Mouse (Mus musculus) forebrain, embryonic 12.5 days (tissue): Measurements from ENCODE around the gene Olfr71. TPM values are rescaled to one million over a fixed set of nuclear protein-coding genes. Genes with fewer than 3 reads are reported as not detected.

Experiments
- ATAC-seq: fragments of 200-750 bp; cut with Nextera tagmentation; 2 replicates; pipeline ENCODE4 v1.8.0; 2017; ENCODE audit warnings: moderate TSS enrichment; ENCODE audit not compliant: low FRiP score
- H3K27ac ChIP-seq: fragments of 300-500 bp; sonication (generic); 2 replicates; pipeline ENCODE4 v1.5.1; 2016; ENCODE audit warnings: mild to moderate bottlenecking
- H3K27me3 ChIP-seq: fragments of 300-500 bp; sonication (generic); 2 replicates; pipeline ENCODE4 v1.6.1; 2016; ENCODE audit warnings: mild to moderate bottlenecking
- H3K36me3 ChIP-seq: fragments of 300-500 bp; sonication (generic); replicated peaks from 2 replicates; pipeline ENCODE4 v1.6.1; 2016; ENCODE audit warnings: mild to moderate bottlenecking
- H3K4me1 ChIP-seq: fragments of 300-500 bp; sonication (generic); 2 replicates; pipeline ENCODE4 v1.6.1; 2016
- H3K4me2 ChIP-seq: fragments of 300-500 bp; sonication (generic); 2 replicates; pipeline ENCODE4 v1.6.1; 2016; ENCODE audit warnings: mild to moderate bottlenecking, moderate library complexity
- H3K4me3 ChIP-seq: fragments of 300-500 bp; sonication (generic); replicated peaks from 2 replicates; pipeline ENCODE4 v1.5.1; 2016; ENCODE audit warnings: mild to moderate bottlenecking
- H3K9ac ChIP-seq: fragments of 300-500 bp; sonication (generic); 2 replicates; pipeline ENCODE4 v1.6.1; 2016; ENCODE audit warnings: mild to moderate bottlenecking
- H3K9me3 ChIP-seq: fragments of 300-500 bp; sonication (generic); 2 replicates; pipeline ENCODE4 v1.6.1; 2016
- WGBS: fragments of 180-500 bp; shearing (Covaris S2); methylation state at CpG from one replicate; pipeline ENCODE4 v1.1.7; 2016; 5-methylcytosine and 5-hydroxymethylcytosine counted together
- polyA plus RNA-seq: library from polyadenylated mRNA; unstranded; fragments of >200 nt; fragmentation: Nextera tagmentation; extraction: Ambion mirVana; gene quantifications from 2 replicates; pipeline ENCODE4 v1.2.1, GENCODE M21; 2016

Gene Olfr71
- 0.09 TPM in 1 of 2 replicates, not detected in the other for polyA plus RNA-seq

DNA sequence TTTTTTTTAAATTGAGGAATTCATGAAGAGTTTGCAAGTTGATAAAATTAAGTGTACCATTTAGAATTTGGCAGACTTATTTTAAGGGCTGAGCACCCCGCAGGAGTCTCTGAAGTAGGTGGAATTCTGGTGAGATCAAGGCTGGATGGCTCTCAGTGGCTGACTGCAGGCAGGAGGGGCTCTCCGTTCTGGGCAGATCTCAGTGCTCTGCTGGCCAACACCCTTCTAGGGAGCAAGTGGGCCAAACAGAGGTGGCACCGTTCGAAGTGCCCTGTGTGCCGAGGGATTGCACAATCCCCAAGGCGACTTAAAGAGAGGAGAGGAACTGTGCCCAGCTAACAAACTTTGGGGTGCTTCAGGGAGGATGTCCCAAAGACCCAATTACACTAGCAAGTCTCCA lies at the start of gene Olfr71:
Gene Olfr71, minus strand, starts transcription at position 387 of the 400 bp plus-strand sequence.
- H3K27me3 ChIP-seq, result no peaks in the 10 kb centered on the region
- no peak within 1 kb of the TSS for H3K27ac ChIP-seq
- no peak for ATAC-seq
- H3K4me2 ChIP-seq, result no peak within 1 kb of the TSS
- H3K4me1 ChIP-seq, result peaks cover 3% of the 10 kb centered on the region; the same call in 1 of the 2 replicates
- WGBS, result 86% methylated on average over 6 of the region's 6 CpGs
- H3K4me3 ChIP-seq, result no peak within 1 kb of the TSS
- H3K9ac ChIP-seq, result no peak within 1 kb of the TSS
- no peaks in the 10 kb centered on the region for H3K9me3 ChIP-seq
- no peaks in the 10 kb centered on the region for H3K36me3 ChIP-seq

DNA sequence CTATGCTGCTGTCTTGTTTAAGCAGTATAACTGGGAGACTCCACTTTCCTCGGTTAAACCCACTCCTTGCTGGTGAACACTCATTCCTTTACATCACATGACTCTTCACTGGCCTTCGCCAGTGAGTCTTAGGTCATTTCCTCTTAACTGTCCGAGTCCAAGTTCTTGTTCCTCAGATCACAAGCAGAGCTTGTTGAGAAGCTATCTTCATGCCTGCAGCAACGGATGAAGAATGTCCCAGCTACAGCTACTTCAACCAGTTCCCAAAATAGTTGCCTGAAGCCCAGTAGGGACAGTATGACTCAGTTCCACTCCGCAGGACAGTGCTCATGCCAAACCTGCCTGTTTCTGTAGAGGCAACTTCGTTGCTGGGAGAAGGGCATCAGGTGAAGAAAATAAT lies 47.2 kb upstream of the Olfr71 start:
- H3K27ac ChIP-seq, result no peak overlapping the region
- no peaks in the 10 kb centered on the region for H3K4me1 ChIP-seq
- H3K27me3 ChIP-seq, result no peaks in the 10 kb centered on the region
- H3K4me3 ChIP-seq, result no peak overlapping the region
- H3K9me3 ChIP-seq, result no peaks in the 10 kb centered on the region
- H3K4me2 ChIP-seq, result no peak overlapping the region
- H3K9ac ChIP-seq, result no peak overlapping the region
- no peak for ATAC-seq
- WGBS, result 83% methylated on average over 6 of the region's 6 CpGs
- H3K36me3 ChIP-seq, result no peaks in the 10 kb centered on the region

DNA sequence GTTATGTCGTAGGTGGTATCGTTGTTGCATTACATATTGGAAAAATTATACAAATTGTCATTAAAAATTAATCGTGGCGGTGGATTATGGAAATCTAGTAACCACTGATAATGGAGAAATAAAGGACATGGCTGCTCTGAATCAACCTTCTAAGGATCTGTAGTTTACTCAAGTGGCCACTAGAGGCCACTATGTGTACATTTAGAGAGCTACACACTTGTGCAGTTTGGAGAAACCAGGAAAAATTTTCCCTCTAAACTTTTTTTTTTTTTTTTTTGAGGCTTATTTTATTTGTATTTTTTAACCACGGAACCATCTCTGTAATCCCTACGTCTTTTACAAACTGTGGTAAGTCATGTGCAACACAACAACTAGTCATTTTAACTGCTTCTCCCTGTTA lies 35.1 kb upstream of the Olfr71 start:
- H3K27ac ChIP-seq, result no peak overlapping the region
- no peak overlapping the region for H3K4me3 ChIP-seq
- no peaks in the 10 kb centered on the region for H3K9me3 ChIP-seq
- ATAC-seq, result no peak
- no peaks in the 10 kb centered on the region for H3K4me1 ChIP-seq
- H3K9ac ChIP-seq, result no peak overlapping the region
- no peaks in the 10 kb centered on the region for H3K27me3 ChIP-seq
- no peak overlapping the region for H3K4me2 ChIP-seq
- H3K36me3 ChIP-seq, result no peaks in the 10 kb centered on the region
- WGBS, result 18% methylated on average over 6 of the region's 6 CpGs

DNA sequence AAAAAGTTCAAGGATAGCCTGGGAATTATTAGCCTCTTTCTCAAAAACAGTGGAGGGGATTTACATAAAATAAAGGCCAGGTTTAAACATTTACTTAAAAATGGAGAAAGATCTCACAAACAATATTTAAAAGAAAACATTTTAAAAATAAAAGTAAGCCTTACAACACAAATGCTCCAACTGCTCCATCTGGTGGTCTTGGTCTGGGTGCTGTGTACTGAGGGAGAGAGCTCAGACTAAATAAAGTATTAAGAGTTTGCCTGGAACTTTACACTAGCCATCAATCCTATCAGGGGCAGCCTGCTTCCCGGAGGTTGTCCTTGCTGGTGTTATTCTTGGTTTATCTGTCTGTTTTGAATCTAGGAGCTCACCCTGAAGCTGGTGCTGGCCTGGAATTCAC lies 33.0 kb upstream of the Olfr71 start:
- no peaks in the 10 kb centered on the region for H3K9me3 ChIP-seq
- H3K36me3 ChIP-seq, result no peaks in the 10 kb centered on the region
- H3K4me1 ChIP-seq, result no peaks in the 10 kb centered on the region
- ATAC-seq, result no peak
- H3K4me3 ChIP-seq, result no peak overlapping the region
- WGBS, result 59% methylated on average over 1 of the region's 1 CpGs
- no peaks in the 10 kb centered on the region for H3K27me3 ChIP-seq
- no peak overlapping the region for H3K9ac ChIP-seq
- no peak overlapping the region for H3K4me2 ChIP-seq
- no peak overlapping the region for H3K27ac ChIP-seq

DNA sequence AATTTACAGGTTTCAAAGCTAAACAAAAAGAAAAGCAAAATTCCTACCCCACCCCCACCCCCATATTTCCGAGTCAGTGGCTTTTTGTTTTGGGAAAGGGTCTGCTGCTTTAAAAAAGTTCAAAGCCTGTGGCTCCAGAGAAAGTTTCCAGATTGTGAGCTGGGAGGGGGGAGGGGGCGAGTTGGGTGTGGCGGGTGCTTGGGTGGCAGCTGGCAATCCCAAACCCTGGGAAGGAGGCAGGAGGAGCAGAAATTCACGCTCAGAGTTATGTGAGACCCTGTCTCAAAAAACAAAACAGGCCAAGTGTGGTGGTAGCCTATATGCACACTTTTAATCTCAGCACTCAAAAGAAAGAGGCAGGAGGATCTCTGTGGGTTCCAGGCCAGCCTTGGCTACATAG lies 32.6 kb upstream of the Olfr71 start:
- no peak overlapping the region for H3K27ac ChIP-seq
- no peak overlapping the region for H3K4me2 ChIP-seq
- no peak overlapping the region for H3K4me3 ChIP-seq
- no peaks in the 10 kb centered on the region for H3K9me3 ChIP-seq
- no peaks in the 10 kb centered on the region for H3K36me3 ChIP-seq
- WGBS, result 47% methylated on average over 4 of the region's 4 CpGs
- no peak overlapping the region for H3K9ac ChIP-seq
- no peaks in the 10 kb centered on the region for H3K4me1 ChIP-seq
- no peaks in the 10 kb centered on the region for H3K27me3 ChIP-seq
- no peak for ATAC-seq

DNA sequence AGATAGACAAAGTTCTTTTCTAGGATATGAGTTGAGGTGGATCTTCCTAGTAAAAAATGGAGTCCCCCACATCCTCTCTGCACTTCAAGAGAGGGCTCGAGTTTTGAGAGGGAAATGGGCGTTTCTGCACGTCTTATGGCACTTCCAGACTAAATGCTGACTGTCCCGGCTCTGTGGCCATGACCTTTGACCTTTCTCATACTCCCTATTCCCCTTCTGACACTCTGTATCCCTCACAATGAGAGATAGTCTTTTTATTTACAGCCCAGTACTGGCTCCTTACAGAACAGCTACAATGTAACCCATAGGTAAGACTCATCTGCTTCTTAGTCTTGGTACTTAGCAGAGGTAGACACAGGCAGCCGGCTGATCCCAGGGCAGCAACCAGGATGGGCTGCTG lies 31.5 kb upstream of the Olfr71 start:
- Histone ChIP-seq H3K4me1 (no peaks in the 10 kb centered on the region), H3K27ac (no peak overlapping the region), H3K9me3 (no peaks in the 10 kb centered on the region), H3K27me3 (no peaks in the 10 kb centered on the region), H3K36me3 (no peaks in the 10 kb centered on the region), H3K4me2 (no peak overlapping the region), H3K4me3 (no peak overlapping the region), H3K9ac (no peak overlapping the region)
- no peak for ATAC-seq
- 79% methylated on average over 5 of the region's 5 CpGs for WGBS

DNA sequence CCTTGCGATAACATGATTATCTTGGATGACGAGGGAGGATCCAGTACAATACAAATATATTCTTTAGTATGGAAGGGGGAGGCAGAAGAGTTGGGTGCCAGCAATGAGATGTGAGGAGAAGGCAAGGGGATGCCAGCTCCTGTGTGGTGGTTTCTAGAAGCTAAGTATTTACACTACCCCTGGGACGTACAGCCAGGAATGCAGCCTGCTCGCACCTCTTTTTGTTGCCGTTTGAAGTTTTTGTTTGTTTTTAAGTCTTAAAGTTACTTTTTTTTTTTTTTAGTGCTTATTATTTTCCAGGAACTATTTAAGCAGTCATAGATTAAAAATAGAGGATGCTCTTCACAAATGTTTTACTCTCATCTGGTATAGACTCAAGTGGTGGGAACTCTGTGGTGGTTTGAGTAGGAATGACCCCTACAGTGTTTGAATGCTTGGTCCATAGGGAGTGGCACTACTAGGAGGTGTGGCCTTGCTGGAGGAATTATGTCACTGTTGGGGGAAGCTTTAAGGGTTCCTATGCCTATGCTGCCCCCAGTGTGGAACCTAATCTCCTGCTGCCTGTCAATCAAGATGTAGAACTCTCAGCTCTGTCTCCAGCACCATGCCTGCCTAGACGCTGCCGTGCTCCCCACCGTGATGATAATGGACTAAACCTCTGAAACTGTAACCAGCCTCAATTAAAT lies 29.1 kb upstream of the Olfr71 start:
- Histone ChIP-seq H3K4me2 (no peak overlapping the region), H3K27ac (no peak overlapping the region), H3K4me3 (no peak overlapping the region), H3K4me1 (no peaks in the 10 kb centered on the region), H3K27me3 (no peaks in the 10 kb centered on the region), H3K36me3 (no peaks in the 10 kb centered on the region), H3K9me3 (no peaks in the 10 kb centered on the region), H3K9ac (no peak overlapping the region)
- 80% methylated on average over 8 of the region's 8 CpGs for WGBS
- no peak for ATAC-seq

DNA sequence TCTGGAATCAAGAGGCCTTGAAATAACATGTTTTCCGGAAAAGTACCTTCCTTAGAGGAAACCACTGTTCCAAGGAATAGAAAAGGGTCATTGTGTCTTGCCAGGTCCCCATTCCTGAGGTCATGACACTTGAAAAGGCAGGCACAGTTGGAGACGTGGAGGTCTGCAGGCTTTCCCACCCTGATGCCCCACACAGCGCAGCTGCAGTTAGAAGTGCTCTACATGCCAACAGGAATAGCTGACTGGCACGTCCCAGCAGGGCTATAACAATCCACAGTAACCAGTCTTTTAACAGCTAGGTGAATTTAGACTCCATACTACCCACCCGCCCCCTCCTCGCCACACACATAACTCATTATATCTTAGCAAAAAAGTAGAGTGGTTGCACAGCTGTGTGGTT lies 27.1 kb upstream of the Olfr71 start:
- Histone ChIP-seq H3K4me1 (no peaks in the 10 kb centered on the region), H3K27me3 (no peaks in the 10 kb centered on the region), H3K9me3 (no peaks in the 10 kb centered on the region), H3K4me3 (no peak overlapping the region), H3K4me2 (no peak overlapping the region), H3K36me3 (no peaks in the 10 kb centered on the region), H3K9ac (no peak overlapping the region), H3K27ac (no peak overlapping the region)
- 61% methylated on average over 6 of the region's 6 CpGs for WGBS
- no peak for ATAC-seq

DNA sequence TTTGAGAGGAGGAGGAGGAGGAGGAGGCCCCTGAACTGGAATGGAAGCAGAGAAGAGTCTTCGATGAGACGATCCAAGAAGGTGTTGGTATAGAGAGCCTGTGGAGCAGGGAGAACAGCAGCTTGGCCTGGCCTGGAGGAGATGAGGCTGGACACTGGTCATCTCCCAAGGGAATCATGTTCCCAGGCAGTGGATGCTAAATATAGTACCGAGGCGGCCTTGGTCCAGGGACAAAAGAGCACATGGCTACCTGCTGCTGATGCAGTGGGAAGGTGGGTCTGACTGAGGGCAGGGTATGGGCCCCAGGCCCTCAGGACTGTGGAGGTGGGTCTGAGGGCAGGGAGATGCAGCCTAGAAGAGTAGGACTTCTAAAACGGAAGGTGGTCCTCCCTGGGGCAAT lies 23.1 kb upstream of the Olfr71 start:
- 0 out of 2 replicates have a peak, but pooled peaks cover 3% of the 10 kb centered on the region for H3K4me1 ChIP-seq
- H3K9me3 ChIP-seq, result no peaks in the 10 kb centered on the region
- 0 out of 2 replicates have a peak, but pooled peaks cover 3% of the 10 kb centered on the region for H3K27me3 ChIP-seq
- no peak overlapping the region for H3K9ac ChIP-seq
- H3K4me2 ChIP-seq, result no peak overlapping the region
- H3K27ac ChIP-seq, result no peak overlapping the region
- WGBS, result 85% methylated on average over 5 of the region's 5 CpGs
- H3K4me3 ChIP-seq, result no peak overlapping the region
- ATAC-seq, result no peak
- H3K36me3 ChIP-seq, result no peaks in the 10 kb centered on the region

DNA sequence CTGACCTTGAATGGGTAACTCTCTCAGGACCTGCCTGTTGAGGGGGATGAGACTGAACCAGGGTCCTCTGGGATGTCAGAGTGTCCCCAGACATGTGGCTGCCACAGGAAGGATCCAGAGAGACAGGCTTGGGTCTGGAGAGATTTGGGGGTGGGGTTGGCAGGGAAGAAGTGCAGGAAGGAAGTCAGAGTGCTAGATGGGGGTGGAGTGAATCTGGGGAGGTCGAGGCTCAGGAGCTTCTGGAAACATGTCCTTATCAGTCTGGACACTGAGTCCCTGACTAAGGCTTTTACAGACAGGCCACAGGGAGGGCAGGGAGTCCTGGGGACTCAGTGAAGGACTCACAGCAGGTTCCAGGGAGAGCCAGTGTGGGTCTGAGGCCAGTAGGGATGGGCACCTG lies 22.1 kb upstream of the Olfr71 start:
- H3K36me3 ChIP-seq, result no peaks in the 10 kb centered on the region
- H3K4me2 ChIP-seq, result no peak overlapping the region
- no peak overlapping the region for H3K27ac ChIP-seq
- 24% methylated on average over 1 of the region's 1 CpGs for WGBS
- 0 out of 2 replicates have a peak, but pooled peaks cover 3% of the 10 kb centered on the region for H3K4me1 ChIP-seq
- ATAC-seq, result no peak
- H3K9me3 ChIP-seq, result no peaks in the 10 kb centered on the region
- H3K4me3 ChIP-seq, result no peak overlapping the region
- H3K27me3 ChIP-seq, result 0 out of 2 replicates have a peak, but pooled peaks cover 3% of the 10 kb centered on the region
- no peak overlapping the region for H3K9ac ChIP-seq

DNA sequence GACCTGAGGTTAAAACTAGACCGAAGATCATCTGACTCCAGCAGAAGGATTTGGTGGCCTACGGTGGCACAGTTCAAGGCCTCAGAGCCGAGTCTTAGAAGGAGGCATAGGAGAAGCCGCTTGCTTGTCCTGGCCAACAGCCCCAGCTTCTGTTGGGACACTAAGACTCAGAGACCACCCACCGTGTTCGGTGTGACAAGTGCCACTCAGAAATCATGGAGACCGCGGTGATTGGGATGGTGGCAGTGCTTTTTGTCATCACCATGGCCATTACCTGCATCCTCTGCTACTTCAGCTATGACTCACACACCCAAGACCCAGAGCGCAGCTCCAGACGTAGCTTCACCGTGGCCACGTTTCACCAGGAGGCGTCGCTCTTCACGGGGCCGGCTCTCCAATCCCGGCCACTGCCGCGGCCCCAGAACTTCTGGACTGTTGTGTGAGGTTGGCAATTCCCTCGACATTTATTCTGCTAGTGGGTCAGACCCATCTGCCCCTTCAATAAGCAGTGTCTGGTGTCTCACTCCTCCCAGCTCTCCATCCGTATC lies 20.8 kb upstream of the Olfr71 start:
- Histone ChIP-seq H3K4me1 (0 out of 2 replicates have a peak, but pooled peaks cover 3% of the 10 kb centered on the region), H3K27ac (no peak overlapping the region), H3K27me3 (0 out of 2 replicates have a peak, but pooled peaks cover 3% of the 10 kb centered on the region), H3K4me3 (no peak overlapping the region), H3K9me3 (no peaks in the 10 kb centered on the region), H3K9ac (no peak overlapping the region), H3K36me3 (no peaks in the 10 kb centered on the region), H3K4me2 (no peak overlapping the region)
- ATAC-seq, result no peak
- WGBS, result 74% methylated on average over 21 of the region's 21 CpGs

DNA sequence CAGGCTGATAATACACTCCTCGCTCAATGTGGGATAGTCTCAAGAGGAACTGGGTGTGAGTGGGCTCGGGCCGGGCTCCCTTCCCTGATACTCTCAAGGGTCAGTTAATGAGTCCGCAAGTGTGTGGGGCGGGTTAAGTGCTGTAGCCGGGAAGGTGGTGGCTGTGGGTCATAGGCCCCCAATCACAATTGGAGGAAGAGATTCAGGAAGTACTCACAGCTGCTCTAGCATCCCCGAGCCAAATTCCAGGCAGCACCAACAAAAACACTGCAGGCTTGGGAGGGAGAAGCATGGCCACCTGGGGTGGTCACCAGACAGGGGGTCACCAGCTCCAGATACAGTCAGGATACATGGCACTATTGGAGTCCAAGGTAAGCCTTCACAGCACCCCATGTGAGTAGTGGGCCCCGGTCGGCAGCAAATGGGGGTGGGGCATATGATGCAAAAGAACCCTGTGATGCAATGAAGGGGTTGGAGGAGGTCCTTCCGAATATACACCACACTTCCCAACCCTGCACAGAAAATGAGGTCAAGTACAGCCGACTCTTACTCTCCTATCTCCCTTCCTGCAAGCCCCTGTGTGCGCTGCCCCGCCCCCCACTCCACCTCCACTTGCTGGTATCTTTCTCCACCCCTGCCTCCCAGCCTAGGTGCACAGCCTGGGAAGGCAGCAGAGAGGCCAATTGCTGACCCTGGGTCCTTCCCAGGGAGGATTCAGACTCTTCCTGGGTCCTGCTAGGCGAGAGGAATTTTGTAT lies 19.9 kb upstream of the Olfr71 start, which contains the start of gene Spaar:
Gene Spaar, plus strand, starts transcription at position 241 of the 757 bp plus-strand sequence.
- Histone ChIP-seq H3K4me1 (0 out of 2 replicates have a peak, but pooled peaks cover 3% of the 10 kb centered on the region), H3K36me3 (no peaks in the 10 kb centered on the region), H3K4me3 (no peak within 1 kb of the TSS), H3K4me2 (no peak within 1 kb of the TSS), H3K27me3 (0 out of 2 replicates have a peak, but pooled peaks cover 3% of the 10 kb centered on the region), H3K9me3 (no peaks in the 10 kb centered on the region), H3K9ac (no peak within 1 kb of the TSS), H3K27ac (no peak within 1 kb of the TSS)
- 74% methylated on average over 14 of the region's 14 CpGs for WGBS
- no peak for ATAC-seq
